Mouse (Mus musculus) intestine, embryonic 15.5 days (tissue): ENCODE results near the gene Mrps35. TPM values are rescaled to one million over a fixed set of nuclear protein-coding genes. Genes with fewer than 3 reads are reported as not detected.

Source experiments
- ATAC-seq: fragments of 200-750 bp; cut with Nextera tagmentation; 2 replicates; pipeline ENCODE4 v1.8.0; 2017; ENCODE audit warnings: moderate TSS enrichment, moderate library complexity
- H3K27ac ChIP-seq: fragments of 300-500 bp; sonication (generic); 2 replicates; pipeline ENCODE4 v1.5.1; 2015; ENCODE audit warnings: mild to moderate bottlenecking, inconsistent platforms
- H3K27me3 ChIP-seq: fragments of 300-500 bp; sonication (generic); replicated peaks from 2 replicates; pipeline ENCODE4 v1.6.1; 2015; ENCODE audit warnings: inconsistent platforms
- H3K36me3 ChIP-seq: fragments of 300-500 bp; sonication (generic); 2 replicates; pipeline ENCODE4 v1.6.1; 2015; ENCODE audit warnings: inconsistent platforms
- H3K4me1 ChIP-seq: fragments of 300-500 bp; sonication (generic); replicated peaks from 2 replicates; pipeline ENCODE4 v1.6.1; 2015; ENCODE audit warnings: inconsistent platforms
- H3K4me2 ChIP-seq: fragments of 300-500 bp; sonication (generic); replicated peaks from 2 replicates; pipeline ENCODE4 v1.6.1; 2015; ENCODE audit warnings: mild to moderate bottlenecking, inconsistent platforms
- H3K4me3 ChIP-seq: fragments of 300-500 bp; sonication (generic); replicated peaks from 2 replicates; pipeline ENCODE4 v1.5.1; 2015; ENCODE audit warnings: inconsistent platforms
- H3K9ac ChIP-seq: fragments of 300-500 bp; sonication (generic); 2 replicates; pipeline ENCODE4 v1.6.1; 2015; ENCODE audit warnings: inconsistent platforms
- H3K9me3 ChIP-seq: fragments of 300-500 bp; sonication (generic); 2 replicates; pipeline ENCODE4 v1.6.1; 2016; ENCODE audit warnings: inconsistent platforms
- WGBS: fragments of 180-500 bp; shearing (Covaris S2); methylation state at CpG from one replicate; pipeline ENCODE4 v1.1.7; 2015; 5-methylcytosine and 5-hydroxymethylcytosine counted together
- polyA plus RNA-seq: library from polyadenylated mRNA; unstranded; fragments of >200 nt; fragmentation: Nextera tagmentation; extraction: Ambion mirVana; gene quantifications from 2 replicates; pipeline ENCODE4 v1.2.1, GENCODE M21; 2015

Gene Mrps35
- polyA plus RNA-seq, 1 experiment from 2014 or later, result 153 TPM

DNA sequence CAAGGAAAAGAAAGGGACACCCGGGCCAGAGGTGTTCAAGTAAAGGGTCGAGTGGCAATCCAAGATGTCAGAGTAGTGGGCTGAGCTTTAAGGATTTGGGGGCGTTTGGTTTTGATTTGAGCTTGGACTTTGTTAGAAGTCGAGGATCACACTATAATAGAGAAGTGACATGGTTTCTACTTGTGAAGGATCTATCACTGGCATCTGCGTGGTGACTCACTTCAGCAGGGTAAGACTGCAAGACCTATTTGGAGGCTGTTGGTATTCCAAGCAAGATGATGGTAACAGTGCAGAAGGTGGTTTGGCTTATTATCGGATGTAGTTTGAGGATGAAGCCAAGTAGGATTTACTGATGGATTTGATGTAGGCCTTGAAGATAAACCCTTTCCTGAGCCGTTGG lies 1.1 kb downstream of the Mrps35 start:
- Histone ChIP-seq H3K4me2 (peak overlapping the region; percentile 66), H3K36me3 (peaks cover 7% of the 10 kb centered on the region; the same call in 1 of the 2 replicates), H3K4me3 (peak overlapping the region; percentile 71), H3K9ac (peak overlapping the region; percentile 85), H3K4me1 (peaks cover 8% of the 10 kb centered on the region), H3K9me3 (no peaks in the 10 kb centered on the region), H3K27me3 (no peaks in the 10 kb centered on the region), H3K27ac (no peak overlapping the region)
- WGBS, result 42% methylated on average over 7 of the region's 7 CpGs
- ATAC-seq, result no peak

DNA sequence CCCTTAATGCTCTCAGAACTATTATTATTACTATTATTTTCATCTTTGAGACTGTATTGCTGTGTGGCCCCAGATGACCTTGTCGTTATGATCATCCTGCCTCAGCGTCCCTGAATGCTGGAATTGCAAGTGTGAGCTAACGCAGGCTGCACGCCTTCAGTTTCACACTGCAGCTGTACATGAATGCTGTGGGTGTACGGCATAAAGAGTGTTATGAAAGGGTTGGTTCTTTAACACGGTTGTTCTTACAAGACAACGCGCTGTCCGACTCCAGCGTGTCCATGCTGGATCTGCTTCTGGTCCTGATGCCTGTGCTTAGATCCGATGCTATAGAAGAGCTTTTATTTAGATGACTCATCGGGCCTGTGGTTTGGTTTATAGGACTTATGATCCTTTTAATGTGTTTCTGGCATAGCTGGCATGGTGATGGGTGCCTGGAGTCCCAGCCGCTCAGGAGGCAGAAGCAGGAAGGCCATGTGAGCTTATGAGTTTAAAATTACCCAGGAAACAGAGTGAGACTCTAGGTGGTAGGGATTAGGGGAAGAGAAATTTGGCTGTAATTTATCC lies 6.8 kb downstream of the Mrps35 start:
- 94% methylated on average over 13 of the region's 13 CpGs for WGBS
- H3K27ac ChIP-seq, result no peak overlapping the region
- no peaks in the 10 kb centered on the region for H3K9me3 ChIP-seq
- no peak overlapping the region for H3K4me2 ChIP-seq
- H3K9ac ChIP-seq, result no peak overlapping the region
- peaks cover under 1% of the 10 kb centered on the region; the same call in 1 of the 2 replicates for H3K4me1 ChIP-seq
- H3K27me3 ChIP-seq, result no peaks in the 10 kb centered on the region
- H3K36me3 ChIP-seq, result peaks cover 26% of the 10 kb centered on the region
- no peak overlapping the region for H3K4me3 ChIP-seq
- ATAC-seq, result no peak

DNA sequence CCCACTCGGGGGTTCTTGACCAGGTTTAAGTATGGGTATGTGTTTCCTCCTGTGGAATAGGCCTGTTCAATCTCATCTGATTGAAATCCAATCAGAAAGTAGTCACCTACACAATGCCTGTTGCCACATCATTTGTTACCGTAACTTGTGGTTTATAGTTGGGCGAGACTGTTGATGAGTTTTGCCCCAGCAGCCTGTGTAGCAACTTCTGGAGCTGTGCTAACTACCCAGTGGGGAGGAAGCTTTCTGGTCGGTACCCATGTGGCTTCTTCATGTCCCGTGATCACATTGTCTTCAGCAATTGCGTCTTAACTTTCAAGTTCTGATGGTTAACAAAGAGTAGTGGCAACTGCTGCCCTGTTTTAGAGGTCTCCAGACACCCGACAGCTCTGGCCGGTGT lies 9.1 kb downstream of the Mrps35 start:
- Histone ChIP-seq H3K4me2 (no peak overlapping the region), H3K27me3 (no peaks in the 10 kb centered on the region), H3K27ac (no peak overlapping the region), H3K4me3 (no peak overlapping the region), H3K9me3 (no peaks in the 10 kb centered on the region), H3K4me1 (no peaks in the 10 kb centered on the region), H3K9ac (no peak overlapping the region), H3K36me3 (peaks cover 34% of the 10 kb centered on the region)
- ATAC-seq, result no peak
- WGBS, result 91% methylated on average over 8 of the region's 8 CpGs

DNA sequence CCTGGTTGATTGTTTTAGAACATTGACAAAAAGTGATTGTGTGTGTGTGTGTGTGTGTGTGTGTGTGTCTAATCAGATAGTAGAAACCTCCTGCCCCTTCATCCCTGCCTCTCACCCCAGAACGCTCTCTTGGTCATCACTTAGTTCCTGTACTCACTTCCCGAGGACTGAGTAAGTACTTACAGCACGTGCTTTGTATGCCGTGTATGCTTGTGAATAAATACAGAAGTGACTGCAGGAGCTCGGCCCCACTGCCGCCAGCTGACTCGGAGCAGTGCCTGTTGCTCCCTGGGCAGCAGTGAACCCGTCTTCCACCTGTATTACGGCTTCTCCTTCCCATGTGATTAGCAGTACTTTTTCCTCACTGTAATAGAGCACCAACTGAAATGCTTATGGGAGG lies 9.9 kb downstream of the Mrps35 start:
- no peak overlapping the region for H3K4me2 ChIP-seq
- WGBS, result 93% methylated on average over 9 of the region's 9 CpGs
- no peaks in the 10 kb centered on the region for H3K4me1 ChIP-seq
- ATAC-seq, result no peak
- no peak overlapping the region for H3K9ac ChIP-seq
- H3K9me3 ChIP-seq, result no peaks in the 10 kb centered on the region
- no peak overlapping the region for H3K4me3 ChIP-seq
- no peak overlapping the region for H3K27ac ChIP-seq
- H3K27me3 ChIP-seq, result no peaks in the 10 kb centered on the region
- peaks cover 34% of the 10 kb centered on the region for H3K36me3 ChIP-seq

DNA sequence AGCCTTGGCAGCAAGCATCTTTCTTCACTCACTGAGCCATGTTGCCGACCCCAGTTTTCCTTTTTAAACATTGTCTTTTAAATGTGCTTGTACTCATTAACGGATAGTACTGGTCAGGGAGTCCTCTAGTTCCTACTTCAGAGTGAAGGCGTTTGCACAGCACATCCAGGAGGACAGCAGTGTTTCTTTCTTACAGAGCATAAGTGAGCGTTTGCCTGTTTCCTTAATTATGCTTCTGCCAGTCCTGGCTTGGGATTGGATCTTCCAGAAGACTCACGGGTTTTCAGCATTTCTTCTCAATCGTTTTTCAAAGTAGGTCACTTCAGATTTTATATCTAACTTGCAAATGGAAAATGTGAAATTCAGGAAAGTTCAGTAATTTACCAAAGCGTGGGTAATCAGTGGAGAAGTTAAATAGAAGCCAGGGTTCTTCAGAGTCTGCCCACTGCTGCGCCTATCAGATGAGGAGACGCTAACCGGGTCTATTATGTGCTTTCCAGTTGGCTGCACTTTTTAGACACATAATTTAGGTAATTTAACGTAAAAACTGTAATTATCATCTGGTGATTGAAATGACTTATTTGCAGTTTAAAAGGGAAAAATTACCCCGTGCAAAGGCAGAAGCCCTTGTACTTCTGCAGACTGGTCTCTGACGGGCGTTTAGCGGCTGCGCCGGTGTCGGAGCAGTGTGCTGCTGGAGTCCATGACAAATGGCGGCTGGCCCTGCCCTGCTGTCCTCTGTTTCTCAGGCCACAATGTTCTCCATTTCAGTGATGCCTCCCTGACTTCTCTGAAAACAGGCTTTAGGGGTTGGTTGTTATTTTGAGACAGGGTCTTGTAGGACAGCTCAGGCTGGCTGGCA lies 11.5 kb downstream of the Mrps35 start:
- no peak overlapping the region for H3K4me2 ChIP-seq
- WGBS, result 93% methylated on average over 19 of the region's 19 CpGs
- ATAC-seq, result no peak
- H3K27me3 ChIP-seq, result no peaks in the 10 kb centered on the region
- H3K4me3 ChIP-seq, result no peak overlapping the region
- H3K36me3 ChIP-seq, result peaks cover 31% of the 10 kb centered on the region
- H3K9me3 ChIP-seq, result no peaks in the 10 kb centered on the region
- H3K4me1 ChIP-seq, result no peaks in the 10 kb centered on the region
- H3K27ac ChIP-seq, result no peak overlapping the region
- no peak overlapping the region for H3K9ac ChIP-seq

DNA sequence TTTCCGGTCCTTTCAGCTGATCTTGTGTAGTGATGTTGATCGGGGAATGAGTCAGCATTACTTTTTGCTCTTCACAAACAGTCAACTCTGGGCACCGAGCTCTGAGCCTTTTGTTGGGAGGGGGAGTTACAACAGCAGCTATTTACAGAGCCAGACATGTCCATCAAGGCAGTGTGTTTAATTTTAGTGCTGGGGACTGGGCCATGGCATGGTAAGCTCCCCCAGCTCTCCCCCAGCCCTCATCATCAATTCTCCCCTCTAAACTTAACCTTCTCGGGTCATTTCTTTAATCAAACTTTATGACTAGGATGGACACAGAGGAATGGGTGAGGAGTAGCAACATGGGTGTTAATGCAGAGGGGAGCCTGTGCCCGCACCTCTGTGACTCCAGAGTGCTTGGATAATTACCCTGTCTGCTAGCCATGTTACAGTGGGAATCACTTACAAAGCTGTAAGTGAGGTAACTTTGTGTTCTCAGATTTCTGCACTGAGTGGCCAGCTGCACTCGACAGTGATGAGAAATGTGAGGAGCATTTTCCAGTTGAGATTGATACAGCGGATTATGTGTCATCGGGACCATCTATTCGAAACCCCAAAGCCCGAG lies 12.9 kb downstream of the Mrps35 start:
- Histone ChIP-seq H3K4me3 (no peak overlapping the region), H3K4me2 (no peak overlapping the region), H3K27ac (no peak overlapping the region), H3K27me3 (no peaks in the 10 kb centered on the region), H3K36me3 (peaks cover 26% of the 10 kb centered on the region), H3K9me3 (no peaks in the 10 kb centered on the region), H3K4me1 (no peaks in the 10 kb centered on the region), H3K9ac (no peak overlapping the region)
- ATAC-seq, result no peak
- WGBS, result 88% methylated on average over 10 of the region's 10 CpGs

DNA sequence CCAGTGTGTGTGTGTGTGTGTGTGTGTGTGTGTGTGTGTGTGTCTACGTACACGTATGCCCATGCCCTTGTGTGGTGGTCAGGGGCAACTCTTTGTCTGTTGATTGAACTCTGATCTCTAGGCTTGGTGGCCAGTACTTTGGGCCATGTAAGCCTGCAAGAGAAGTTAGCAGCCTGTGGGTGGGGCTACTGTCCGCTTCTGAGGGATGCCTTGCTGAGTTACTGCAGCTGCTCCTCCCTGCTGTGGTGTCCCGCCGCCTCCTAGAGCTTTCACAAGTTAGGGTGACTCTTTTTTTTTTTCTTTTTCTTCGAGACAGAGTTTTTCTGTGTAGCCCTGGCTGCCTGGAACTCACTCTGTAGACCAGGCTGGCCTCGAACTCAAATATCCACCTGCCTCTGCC lies 16.8 kb downstream of the Mrps35 start:
- Histone ChIP-seq H3K4me3 (no peak overlapping the region), H3K9me3 (no peaks in the 10 kb centered on the region), H3K27ac (no peak overlapping the region), H3K4me1 (no peaks in the 10 kb centered on the region), H3K4me2 (no peak overlapping the region), H3K9ac (no peak overlapping the region), H3K36me3 (peaks cover 19% of the 10 kb centered on the region), H3K27me3 (no peaks in the 10 kb centered on the region)
- 68% methylated on average over 7 of the region's 7 CpGs for WGBS
- no peak for ATAC-seq

DNA sequence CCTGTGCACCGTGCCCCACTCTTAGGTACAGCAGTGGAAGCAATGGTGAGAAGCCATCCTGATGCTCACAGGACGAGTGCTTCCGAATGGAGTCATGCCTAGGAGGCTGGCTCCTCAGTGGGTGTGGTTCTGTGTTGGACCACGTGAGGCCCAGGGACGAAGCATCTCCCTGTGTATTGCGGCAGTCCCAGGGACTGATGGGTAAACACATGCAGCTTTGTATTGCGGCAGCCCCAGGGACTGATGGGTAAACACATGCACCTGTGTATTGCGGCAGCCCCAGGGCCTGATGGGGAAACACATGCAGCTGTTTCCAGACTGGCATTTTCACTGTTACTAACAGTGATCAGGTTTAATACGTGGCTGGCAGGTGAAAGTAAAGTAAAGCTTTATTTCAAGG lies 19.1 kb downstream of the Mrps35 start:
- H3K9ac ChIP-seq, result no peak overlapping the region
- H3K4me3 ChIP-seq, result no peak overlapping the region
- H3K4me1 ChIP-seq, result no peaks in the 10 kb centered on the region
- H3K4me2 ChIP-seq, result no peak overlapping the region
- no peaks in the 10 kb centered on the region for H3K27me3 ChIP-seq
- H3K9me3 ChIP-seq, result no peaks in the 10 kb centered on the region
- ATAC-seq, result no peak
- 85% methylated on average over 9 of the region's 9 CpGs for WGBS
- peaks cover 13% of the 10 kb centered on the region for H3K36me3 ChIP-seq
- no peak overlapping the region for H3K27ac ChIP-seq

DNA sequence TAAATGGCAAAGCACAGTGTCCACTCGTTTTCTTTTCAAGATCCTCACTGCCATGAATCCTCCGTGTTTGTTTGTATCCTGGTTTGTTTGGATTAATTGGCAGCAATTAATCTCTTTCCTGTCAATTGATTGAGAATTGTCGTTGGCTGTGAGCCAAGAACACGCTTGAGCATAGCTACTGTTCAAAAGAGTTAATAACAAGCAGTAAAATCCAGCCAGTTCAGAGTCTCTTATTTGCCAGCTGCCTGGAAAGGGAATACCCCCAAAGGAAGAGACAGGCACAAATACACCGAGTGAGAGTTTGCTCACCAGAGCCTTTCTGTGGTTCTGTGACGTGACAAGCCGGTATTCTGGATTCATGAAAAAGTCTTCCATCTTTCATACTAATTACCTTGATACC lies 19.5 kb downstream of the Mrps35 start:
- Histone ChIP-seq H3K4me1 (no peaks in the 10 kb centered on the region), H3K4me3 (no peak overlapping the region), H3K4me2 (no peak overlapping the region), H3K9ac (no peak overlapping the region), H3K36me3 (peaks cover 14% of the 10 kb centered on the region), H3K27ac (no peak overlapping the region), H3K27me3 (no peaks in the 10 kb centered on the region), H3K9me3 (no peaks in the 10 kb centered on the region)
- ATAC-seq, result no peak
- 67% methylated on average over 7 of the region's 7 CpGs for WGBS

DNA sequence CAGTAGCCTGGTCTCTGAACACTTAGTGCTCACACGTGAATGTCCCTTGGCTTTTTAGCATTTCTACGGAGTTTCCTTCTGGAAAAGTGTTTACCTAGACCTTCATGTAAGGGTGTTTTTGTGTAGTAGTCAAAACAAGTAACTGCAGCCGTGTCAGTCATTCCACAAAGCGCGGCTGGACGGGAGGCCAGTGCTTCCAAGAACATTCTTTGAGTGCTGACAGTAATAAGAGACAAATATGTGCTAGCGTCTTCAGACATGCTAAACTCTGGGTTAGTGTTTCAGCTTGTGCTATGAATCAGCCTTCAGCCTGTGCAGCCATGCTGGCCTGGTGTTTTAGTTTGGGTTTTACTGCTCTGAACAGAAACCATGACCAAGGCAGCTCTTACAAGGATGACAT lies 20.1 kb downstream of the Mrps35 start:
- no peaks in the 10 kb centered on the region for H3K27me3 ChIP-seq
- no peaks in the 10 kb centered on the region for H3K9me3 ChIP-seq
- no peak overlapping the region for H3K4me3 ChIP-seq
- no peak for ATAC-seq
- peaks cover 14% of the 10 kb centered on the region for H3K36me3 ChIP-seq
- H3K27ac ChIP-seq, result no peak overlapping the region
- H3K4me1 ChIP-seq, result no peaks in the 10 kb centered on the region
- H3K4me2 ChIP-seq, result no peak overlapping the region
- no peak overlapping the region for H3K9ac ChIP-seq
- WGBS, result 84% methylated on average over 7 of the region's 7 CpGs

DNA sequence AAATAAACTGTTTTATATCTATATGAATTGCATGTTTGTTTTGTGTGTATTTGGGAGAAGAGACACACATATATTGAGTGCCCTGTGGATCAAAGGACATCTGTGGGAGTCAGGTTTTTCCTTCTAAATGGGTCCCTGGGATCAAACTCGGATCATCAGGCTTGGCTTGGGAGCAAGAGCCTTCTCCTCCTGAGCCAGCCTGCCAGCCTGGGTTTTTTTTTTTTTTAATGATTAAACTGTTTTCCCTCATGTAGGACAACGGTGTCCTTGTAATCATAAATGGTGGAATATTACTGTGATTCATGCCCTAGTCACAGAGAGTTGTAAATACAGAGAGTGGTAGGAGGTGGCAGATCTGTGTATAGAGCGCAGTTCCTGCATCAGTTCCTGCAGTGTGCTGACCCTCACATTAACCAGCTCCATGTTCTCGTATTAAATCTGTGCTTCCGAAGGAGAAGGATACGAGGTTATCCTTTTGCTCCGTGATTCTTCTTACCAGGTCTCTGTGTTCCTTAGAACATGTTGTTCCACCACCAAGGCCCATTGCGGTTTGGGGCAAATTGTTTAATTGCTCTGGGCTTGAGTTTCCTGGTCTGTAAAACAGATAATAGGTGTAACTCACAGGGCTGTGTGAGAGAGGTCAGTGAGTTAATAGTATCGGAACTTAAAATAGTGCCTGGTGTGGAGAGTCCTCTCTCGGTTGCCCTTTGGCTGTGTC lies 21.8 kb downstream of the Mrps35 start:
- no peak overlapping the region for H3K4me3 ChIP-seq
- no peaks in the 10 kb centered on the region for H3K4me1 ChIP-seq
- WGBS, result 78% methylated on average over 10 of the region's 10 CpGs
- ATAC-seq, result peak; percentile 72
- no peak overlapping the region for H3K4me2 ChIP-seq
- H3K9me3 ChIP-seq, result no peaks in the 10 kb centered on the region
- no peak overlapping the region for H3K27ac ChIP-seq
- H3K36me3 ChIP-seq, result peaks cover 10% of the 10 kb centered on the region
- H3K27me3 ChIP-seq, result no peaks in the 10 kb centered on the region
- no peak overlapping the region for H3K9ac ChIP-seq

DNA sequence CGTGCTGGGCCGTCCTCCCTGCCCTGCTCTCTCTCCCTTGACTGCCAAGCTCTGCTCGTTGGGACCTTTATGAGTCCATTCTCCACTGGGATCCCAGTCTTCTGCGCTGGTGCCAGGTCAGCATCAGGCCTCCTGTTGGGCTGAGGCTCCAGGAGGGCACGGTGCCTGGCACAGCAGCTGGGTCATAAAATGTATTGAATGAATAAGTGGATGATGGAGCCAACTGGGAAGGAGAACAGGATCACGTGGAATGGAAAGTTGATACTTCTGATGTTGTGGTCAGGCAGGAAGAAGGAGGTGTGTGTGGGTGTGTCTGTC lies 22.3 kb downstream of the Mrps35 start:
- Histone ChIP-seq H3K9ac (no peak overlapping the region), H3K9me3 (no peaks in the 10 kb centered on the region), H3K4me3 (no peak overlapping the region), H3K4me1 (no peaks in the 10 kb centered on the region), H3K36me3 (peaks cover 10% of the 10 kb centered on the region), H3K4me2 (no peak overlapping the region), H3K27me3 (no peaks in the 10 kb centered on the region), H3K27ac (no peak overlapping the region)
- 79% methylated on average over 6 of the region's 6 CpGs for WGBS
- ATAC-seq, result no peak
